Mouse (Mus musculus) midbrain, postnatal 0 days (tissue): Measurements from ENCODE around the gene Nanog. TPM values are rescaled to one million over a fixed set of nuclear protein-coding genes. Genes with fewer than 3 reads are reported as not detected.
"Not testable (repeated sequence)": the region's sequence is repeated elsewhere in the genome, so short reads cannot be mapped to it uniquely, and the experiment has no call there.

Experiments used
- ATAC-seq: fragments of 200-750 bp; cut with Nextera tagmentation; 2 replicates; pipeline ENCODE4 v1.8.0; 2017; ENCODE audit warnings: moderate number of reproducible peaks, mild to moderate bottlenecking, moderate TSS enrichment, moderate library complexity; ENCODE audit not compliant: low FRiP score
- DNase-seq: peaks from one replicate; pipeline ENCODE4 v3.0.0-alpha.2; 2015; ENCODE audit warnings: low spot score
- H3K27ac ChIP-seq: fragments of 300-500 bp; sonication (generic); 2 replicates; pipeline ENCODE4 v1.5.1; 2014; ENCODE audit warnings: low read depth, mild to moderate bottlenecking, low read length, mixed read lengths
- H3K27me3 ChIP-seq: fragments of 300-500 bp; sonication (generic); 2 replicates; pipeline ENCODE4 v1.6.1; 2014; ENCODE audit warnings: low read length, control low read depth, mixed read lengths; ENCODE audit not compliant: insufficient read depth
- H3K36me3 ChIP-seq: fragments of 300-500 bp; sonication (generic); 2 replicates; pipeline ENCODE4 v1.6.1; 2014; ENCODE audit warnings: low read length, control low read depth, mixed read lengths; ENCODE audit not compliant: insufficient read depth
- H3K4me1 ChIP-seq: fragments of 300-500 bp; sonication (generic); 2 replicates; pipeline ENCODE4 v1.6.1; 2014; ENCODE audit warnings: mild to moderate bottlenecking, control low read depth, antibody characterized with exemption, low read length, mixed read lengths; ENCODE audit not compliant: insufficient read depth
- H3K4me2 ChIP-seq: fragments of 300-500 bp; sonication (generic); 2 replicates; pipeline ENCODE4 v1.6.1; 2014; ENCODE audit warnings: low read depth, mild to moderate bottlenecking, low read length, mixed read lengths; ENCODE audit not compliant: poor library complexity, severe bottlenecking
- H3K4me3 ChIP-seq: fragments of 300-500 bp; sonication (generic); 2 replicates; pipeline ENCODE4 v1.5.1; 2014; ENCODE audit warnings: low read depth, mild to moderate bottlenecking, low read length, moderate library complexity
- H3K9ac ChIP-seq: fragments of 300-500 bp; sonication (generic); replicated peaks from 2 replicates; pipeline ENCODE4 v1.6.1; 2014; ENCODE audit warnings: mild to moderate bottlenecking, low read length, moderate library complexity, mixed read lengths; ENCODE audit not compliant: poor library complexity, severe bottlenecking
- H3K9me3 ChIP-seq: fragments of 300-500 bp; sonication (generic); 2 replicates; pipeline ENCODE4 v1.6.1; 2016; ENCODE audit warnings: low read length, control low read depth
- CTCF ChIP-seq: IDR thresholded peaks from 2 replicates; pipeline ENCODE4 v1.5.1; 2016; ENCODE audit warnings: antibody characterized with exemption, mild to moderate bottlenecking
- WGBS: fragments of 180-500 bp; shearing (Covaris S2); extraction: QIAGEN DNeasy Blood & Tissue Kit; methylation state at CpG from one replicate; pipeline ENCODE4 v1.1.7; 2014; 5-methylcytosine and 5-hydroxymethylcytosine counted together
- polyA plus RNA-seq: library from polyadenylated mRNA; unstranded; fragments of >200 nt; fragmentation: Nextera tagmentation; extraction: Ambion mirVana; gene quantifications from 2 replicates; pipeline ENCODE4 v1.2.1, GENCODE M21; 2015
- total RNA-seq: library from RNA; depleted of rRNA; stranded (reverse); fragments of >200 nt; gene quantifications from 2 replicates; pipeline ENCODE4 v1.2.3, GENCODE M21; 2014

Gene Nanog
- total and polyA plus RNA-seq, 2 experiments from 2014 or later: 0.10 to 0.16 TPM

- Histone ChIP-seq H3K36me3 (no peaks in the 10 kb centered on the region), H3K27me3 (no peaks in the 10 kb centered on the region), H3K27ac (no peak overlapping the region), H3K4me3 (no peak overlapping the region), H3K9ac (no peak overlapping the region), H3K9me3 (no peaks in the 10 kb centered on the region), H3K4me2 (no peak overlapping the region), H3K4me1 (no peaks in the 10 kb centered on the region)
- no peak for DNase-seq
- 85% methylated on average over 3 of the region's 3 CpGs for WGBS
- TF ChIP-seq CTCF: no peak
- no peak for ATAC-seq
These were observed 11.9 kb upstream of the Nanog start for GRCm38 (mm10) chr6:122695398-122695797.

- H3K9me3 ChIP-seq, H3K36me3 ChIP-seq, H3K4me2 ChIP-seq, ATAC-seq, H3K27ac ChIP-seq, H3K27me3 ChIP-seq, H3K9ac ChIP-seq, H3K4me1 ChIP-seq, H3K4me3 ChIP-seq, DNase-seq: not testable (repeated sequence)
- 86% methylated on average over 2 of the region's 2 CpGs for WGBS
These were observed 7.7 kb upstream of the Nanog start for GRCm38 (mm10) chr6:122699628-122700027.

GRCm38 (mm10) chr6:122701816-122702215, 5.5 kb upstream of the Nanog start:
- TF ChIP-seq CTCF: no peak
- H3K9ac ChIP-seq: no peak overlapping the region
- ATAC-seq: no peak
- no peaks in the 10 kb centered on the region for H3K27me3 ChIP-seq
- no peak overlapping the region for H3K27ac ChIP-seq
- no peak for DNase-seq
- H3K36me3 ChIP-seq: no peaks in the 10 kb centered on the region
- no peak overlapping the region for H3K4me2 ChIP-seq
- no peak overlapping the region for H3K4me3 ChIP-seq
- H3K9me3 ChIP-seq: no peaks in the 10 kb centered on the region
- 82% methylated on average over 5 of the region's 5 CpGs for WGBS
- H3K4me1 ChIP-seq: no peaks in the 10 kb centered on the region

GRCm38 (mm10) chr6:122702480-122703124, 4.7 kb upstream of the Nanog start:
- ATAC-seq (peak; percentile 52; the same call in 1 of the 2 replicates), DNase-seq (peak; percentile 75)
- Histone ChIP-seq H3K4me1 (no peaks in the 10 kb centered on the region), H3K27ac (no peak overlapping the region), H3K4me3 (peak overlapping the region; percentile 3; the same call in 1 of the 2 replicates), H3K4me2 (peak overlapping the region; percentile 40), H3K27me3 (no peaks in the 10 kb centered on the region), H3K9ac (no peak overlapping the region; the same call in 1 of the 2 replicates), H3K36me3 (no peaks in the 10 kb centered on the region), H3K9me3 (no peaks in the 10 kb centered on the region)
- WGBS: 10% methylated on average over 20 of the region's 20 CpGs
- no peak for TF ChIP-seq CTCF

GRCm38 (mm10) chr6:122703251-122703650, 4.0 kb upstream of the Nanog start:
- no peak overlapping the region for H3K4me2 ChIP-seq
- no peaks in the 10 kb centered on the region for H3K4me1 ChIP-seq
- no peaks in the 10 kb centered on the region for H3K27me3 ChIP-seq
- no peak for TF ChIP-seq CTCF
- no peak overlapping the region for H3K9ac ChIP-seq
- no peaks in the 10 kb centered on the region for H3K36me3 ChIP-seq
- DNase-seq (no peak), ATAC-seq (no peak)
- H3K4me3 ChIP-seq: no peak overlapping the region
- no peak overlapping the region for H3K27ac ChIP-seq
- WGBS: 14% methylated on average over 6 of the region's 6 CpGs
- H3K9me3 ChIP-seq: no peaks in the 10 kb centered on the region

GRCm38 (mm10) chr6:122703706-122704105, 3.6 kb upstream of the Nanog start:
- no peaks in the 10 kb centered on the region for H3K27me3 ChIP-seq
- 22% methylated on average over 1 of the region's 1 CpGs for WGBS
- no peaks in the 10 kb centered on the region for H3K36me3 ChIP-seq
- no peaks in the 10 kb centered on the region for H3K9me3 ChIP-seq
- H3K4me2 ChIP-seq: no peak overlapping the region
- H3K27ac ChIP-seq: no peak overlapping the region
- H3K4me1 ChIP-seq: no peaks in the 10 kb centered on the region
- no peak overlapping the region for H3K4me3 ChIP-seq
- no peak for DNase-seq
- TF ChIP-seq CTCF: no peak
- ATAC-seq: no peak
- H3K9ac ChIP-seq: no peak overlapping the region
